Mouse (Mus musculus) erythroblast, embryonic 14.5 days (primary cell): ENCODE results near the gene Olfr1198. TPM values are rescaled to one million over a fixed set of nuclear protein-coding genes. Genes with fewer than 3 reads are reported as not detected.

Experiments
- H3K27me3 ChIP-seq: 2 replicates; pipeline ENCODE4 v1.6.1; 2012; ENCODE audit warnings: inconsistent platforms; ENCODE audit not compliant: control insufficient read depth
- H3K36me3 ChIP-seq: 2 replicates; pipeline ENCODE4 v1.6.1; 2012; ENCODE audit warnings: mild to moderate bottlenecking, inconsistent platforms; ENCODE audit not compliant: control insufficient read depth
- H3K4me1 ChIP-seq: 2 replicates; pipeline ENCODE4 v1.6.1; 2012; ENCODE audit warnings: inconsistent platforms; ENCODE audit not compliant: control insufficient read depth
- H3K4me3 ChIP-seq: replicated peaks from 2 replicates; pipeline ENCODE3; 2012; ENCODE audit warnings: moderate library complexity, mild to moderate bottlenecking, inconsistent platforms
- H3K9me3 ChIP-seq: 2 replicates; pipeline ENCODE4 v1.6.1; 2012; ENCODE audit warnings: low read length, inconsistent platforms, mixed read lengths; ENCODE audit not compliant: control insufficient read depth
- GATA1 ChIP-seq: IDR thresholded peaks from 2 replicates; pipeline ENCODE4 v1.6.1; 2012; ENCODE audit warnings: low read length, inconsistent platforms, mixed read lengths
- TAL1 ChIP-seq: IDR thresholded peaks from 3 replicates; pipeline ENCODE4 v1.6.1; 2012; ENCODE audit warnings: low read length, inconsistent platforms, mixed read lengths
- polyA plus RNA-seq: library from polyadenylated mRNA; stranded (reverse); fragments of >175 nt; gene quantifications from 2 replicates; pipeline ENCODE4 v1.2.3, GENCODE M21; 2012

Gene Olfr1198
- polyA plus RNA-seq, result not detected in 2 replicates

DNA sequence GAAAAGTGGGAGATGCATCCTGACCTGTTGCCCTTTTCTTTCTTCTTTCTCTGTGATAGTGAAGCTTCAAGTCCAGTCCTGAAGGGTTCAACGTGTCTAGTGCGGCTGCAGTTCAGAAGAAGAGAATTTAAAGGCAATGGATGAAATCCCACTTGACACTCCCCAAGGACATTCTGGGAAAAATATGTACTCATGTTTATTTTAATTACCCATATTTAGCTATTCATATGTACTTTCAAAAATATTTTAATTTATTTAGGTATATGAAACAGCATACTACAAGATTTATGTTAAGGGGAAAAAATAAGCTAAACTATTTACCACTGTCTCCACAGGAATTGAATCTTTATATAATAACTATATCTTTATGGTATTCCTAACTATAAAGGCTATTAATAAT is at the start of gene Olfr1198:
TSS of gene Olfr1198 (minus strand) at position 101 of the 400 bp plus-strand sequence.
- TF ChIP-seq GATA1 (no peak), TAL1 (no peak)
- Histone ChIP-seq H3K36me3 (no peaks in the 10 kb centered on the region), H3K9me3 (no peaks in the 10 kb centered on the region), H3K4me1 (no peaks in the 10 kb centered on the region), H3K4me3 (no peak within 1 kb of the TSS), H3K27me3 (no peaks in the 10 kb centered on the region)

DNA sequence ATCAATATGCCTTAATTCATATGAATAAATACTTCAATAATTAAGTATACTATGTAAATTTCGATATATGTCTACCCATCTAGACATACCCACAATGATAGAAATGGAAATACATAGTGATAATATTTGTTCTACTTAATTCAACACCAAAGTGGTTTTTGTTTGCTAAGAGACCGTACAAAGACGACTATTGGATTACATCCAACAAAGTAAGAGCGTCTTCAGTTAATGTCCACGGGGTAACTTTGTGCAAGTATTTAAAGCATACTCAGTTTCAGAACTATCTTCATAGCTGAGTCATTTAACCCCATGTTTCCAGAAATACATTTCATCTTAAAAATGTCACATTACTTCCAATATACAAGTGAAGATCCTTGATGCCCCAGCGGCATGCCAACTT is 41.6 kb upstream of the Olfr1198 start, which contains the start of gene Olfr1201:
TSS of gene Olfr1201 (plus strand) at position 301 of the 400 bp plus-strand sequence.
- Histone ChIP-seq H3K36me3 (no peaks in the 10 kb centered on the region), H3K9me3 (no peaks in the 10 kb centered on the region; the same call in 1 of the 2 replicates), H3K4me3 (no peak within 1 kb of the TSS), H3K4me1 (no peaks in the 10 kb centered on the region), H3K27me3 (no peaks in the 10 kb centered on the region)
- TF ChIP-seq GATA1 (no peak), TAL1 (no peak)

DNA sequence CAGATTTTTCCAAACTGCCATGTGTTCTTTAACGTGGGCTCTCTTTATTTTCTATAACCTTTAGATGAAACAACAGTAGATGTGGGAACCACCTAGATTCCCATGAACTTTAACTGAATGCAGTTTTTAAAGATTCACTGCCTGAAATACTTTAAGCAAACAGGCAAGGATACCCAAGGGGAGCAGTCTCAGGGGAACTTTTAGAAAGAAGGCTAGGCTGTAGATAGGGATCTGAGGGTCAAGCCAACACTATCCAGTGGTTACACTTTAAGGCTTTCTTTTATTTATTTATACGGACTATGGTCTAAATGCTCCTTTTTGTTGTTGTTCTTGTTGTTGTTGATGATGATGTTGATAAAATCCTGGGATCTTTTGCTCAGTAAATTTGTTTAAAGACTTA is 19.2 kb upstream of the Olfr1198 start, which contains the start of gene Olfr1200:
TSS of gene Olfr1200 (minus strand) at position 101 of the 400 bp plus-strand sequence.
- TF ChIP-seq TAL1 (no peak), GATA1 (no peak)
- H3K4me1 ChIP-seq, result no peaks in the 10 kb centered on the region
- H3K4me3 ChIP-seq, result no peak within 1 kb of the TSS
- H3K27me3 ChIP-seq, result no peaks in the 10 kb centered on the region
- H3K36me3 ChIP-seq, result no peaks in the 10 kb centered on the region
- no peaks in the 10 kb centered on the region; the same call in 1 of the 2 replicates for H3K9me3 ChIP-seq

DNA sequence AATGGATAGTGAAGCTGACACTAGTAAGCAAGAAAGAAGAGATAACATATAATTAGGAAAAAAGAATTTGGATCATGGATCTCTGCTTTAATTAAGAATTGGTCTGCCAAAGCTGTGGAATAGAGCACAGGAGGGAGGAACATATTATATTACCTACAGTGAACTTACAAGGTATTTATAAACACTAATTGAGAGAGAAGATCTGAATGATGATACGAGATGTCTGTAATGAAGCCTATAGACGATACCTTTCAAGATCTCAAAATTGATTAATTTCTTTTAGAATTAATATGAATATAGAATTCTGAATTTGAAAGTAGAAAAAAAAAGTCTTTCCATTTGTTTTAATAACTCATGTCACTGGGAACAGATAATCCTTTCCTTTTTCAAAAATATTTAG is 9.2 kb upstream of the Olfr1198 start, which contains the start of gene Olfr1199:
TSS of gene Olfr1199 (minus strand) at position 101 of the 400 bp plus-strand sequence.
- H3K27me3 ChIP-seq, result no peaks in the 10 kb centered on the region
- no peak within 1 kb of the TSS for H3K4me3 ChIP-seq
- H3K9me3 ChIP-seq, result peaks cover 5% of the 10 kb centered on the region
- H3K4me1 ChIP-seq, result no peaks in the 10 kb centered on the region
- no peaks in the 10 kb centered on the region for H3K36me3 ChIP-seq
- TF ChIP-seq TAL1 (no peak), GATA1 (no peak)

DNA sequence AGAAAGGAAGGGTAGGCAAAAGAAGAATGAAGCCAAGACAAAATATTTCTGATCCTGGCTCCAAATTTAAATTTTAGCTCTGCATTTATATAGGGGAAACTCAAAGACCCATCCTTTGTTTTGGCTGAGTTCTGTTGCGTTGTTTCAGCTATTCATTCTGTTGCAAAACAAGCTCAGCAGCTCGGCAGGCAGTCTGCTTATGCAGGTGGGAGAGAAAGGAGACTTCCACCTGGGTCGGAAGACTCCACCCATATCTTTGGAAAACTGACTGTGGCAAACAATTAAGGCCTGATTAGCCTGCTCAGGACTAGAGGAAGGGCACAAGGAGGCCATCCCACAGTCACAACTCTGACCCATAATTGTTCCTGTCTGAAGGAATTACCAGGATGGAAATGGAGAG is 7.8 kb downstream of the Olfr1198 start:
- TF ChIP-seq GATA1, result no peak
- H3K4me3 ChIP-seq, result no peak overlapping the region
- no peaks in the 10 kb centered on the region for H3K27me3 ChIP-seq
- H3K36me3 ChIP-seq, result no peaks in the 10 kb centered on the region
- no peaks in the 10 kb centered on the region for H3K4me1 ChIP-seq
- no peaks in the 10 kb centered on the region; the same call in 1 of the 2 replicates for H3K9me3 ChIP-seq

DNA sequence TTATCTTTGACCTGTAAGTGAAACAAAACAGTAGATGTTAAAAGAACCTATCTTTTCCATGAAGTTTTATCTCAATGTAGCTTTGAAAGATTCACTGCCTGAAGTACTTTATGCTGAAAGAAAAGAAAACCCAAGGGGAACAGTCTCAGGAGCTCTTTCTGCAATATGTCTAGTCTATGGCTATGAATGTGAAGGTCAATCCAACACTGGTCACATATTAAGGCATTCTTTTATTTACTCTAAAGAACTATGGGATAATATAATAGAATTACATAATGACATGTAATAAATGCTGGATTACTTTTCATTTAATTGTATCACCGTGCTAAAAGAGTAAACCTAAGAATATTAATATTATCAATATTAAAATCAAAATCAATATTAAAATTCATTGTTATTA is 18.9 kb downstream of the Olfr1198 start, which contains the start of gene Olfr1197:
TSS of gene Olfr1197 (minus strand) at position 101 of the 400 bp plus-strand sequence.
- no peak for TF ChIP-seq TAL1
- no peak for TF ChIP-seq GATA1
- no peaks in the 10 kb centered on the region for H3K27me3 ChIP-seq
- no peaks in the 10 kb centered on the region for H3K36me3 ChIP-seq
- no peak within 1 kb of the TSS for H3K4me3 ChIP-seq
- H3K4me1 ChIP-seq, result no peaks in the 10 kb centered on the region
- no peaks in the 10 kb centered on the region for H3K9me3 ChIP-seq

DNA sequence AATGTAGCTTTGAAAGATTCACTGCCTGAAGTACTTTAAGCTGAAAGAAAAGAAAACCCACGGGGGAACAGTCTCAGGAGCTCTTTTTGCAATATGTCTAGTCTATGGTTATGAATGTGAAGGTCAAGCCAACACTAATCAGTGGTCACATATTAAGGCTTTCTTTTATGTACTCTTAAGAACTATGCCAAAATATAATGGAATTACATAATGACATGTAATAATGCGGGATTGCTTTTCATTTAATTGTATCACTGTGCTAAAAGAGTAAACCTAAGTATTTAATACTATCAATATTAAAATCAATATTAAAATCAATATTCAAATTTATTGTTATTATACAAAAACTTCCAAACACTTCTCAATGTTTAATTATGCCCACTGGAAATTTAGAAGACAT is 46.7 kb downstream of the Olfr1198 start, which contains the start of gene Olfr1196:
TSS of gene Olfr1196 (minus strand) at position 101 of the 400 bp plus-strand sequence.
- Histone ChIP-seq H3K4me1 (no peaks in the 10 kb centered on the region), H3K4me3 (no peak within 1 kb of the TSS), H3K9me3 (no peaks in the 10 kb centered on the region), H3K36me3 (no peaks in the 10 kb centered on the region), H3K27me3 (no peaks in the 10 kb centered on the region)
- TF ChIP-seq TAL1, result no peak
- no peak for TF ChIP-seq GATA1

Other genes starting within 250 kb of the Olfr1198 start
- gene Olfr1186, start 232.8 kb downstream of the Olfr1198 start, polyA plus RNA-seq, result not detected in 2 replicates
- gene Olfr1188, start 194.4 kb downstream of the Olfr1198 start, polyA plus RNA-seq, result not detected in 2 replicates
- not detected in 2 replicates for gene Olfr1189, start 164.9 kb downstream of the Olfr1198 start, polyA plus RNA-seq
- 0.01 TPM in 1 of 2 replicates, not detected in the other for gene Olfr1191-ps1, start 110.8 kb downstream of the Olfr1198 start, polyA plus RNA-seq
- not detected in 2 replicates for gene Olfr1192-ps1, start 102.9 kb downstream of the Olfr1198 start, polyA plus RNA-seq
- gene Olfr1193, start 75.7 kb downstream of the Olfr1198 start, polyA plus RNA-seq, result not detected in 2 replicates
- gene Olfr1195, start 62.2 kb downstream of the Olfr1198 start, polyA plus RNA-seq, result not detected in 2 replicates
- gene Olfr1196, start 46.8 kb downstream of the Olfr1198 start, polyA plus RNA-seq, result not detected in 2 replicates
- not detected in 2 replicates for gene Olfr1197, start 19.0 kb downstream of the Olfr1198 start, polyA plus RNA-seq
- gene Olfr1199, start 9.1 kb upstream of the Olfr1198 start, polyA plus RNA-seq, result not detected in 2 replicates
- not detected in 2 replicates for gene Olfr1200, start 19.1 kb upstream of the Olfr1198 start, polyA plus RNA-seq
- not detected in 2 replicates for gene Olfr1201, start 41.7 kb upstream of the Olfr1198 start, polyA plus RNA-seq
- not detected in 2 replicates for gene Olfr1202, start 63.1 kb upstream of the Olfr1198 start, polyA plus RNA-seq
- not detected in 2 replicates for gene Olfr1205, start 78.4 kb upstream of the Olfr1198 start, polyA plus RNA-seq
- not detected in 2 replicates for gene Olfr1204, start 97.9 kb upstream of the Olfr1198 start, polyA plus RNA-seq
- gene Olfr1206, start 111.9 kb upstream of the Olfr1198 start, polyA plus RNA-seq, result not detected in 2 replicates
- not detected in 2 replicates for gene Olfr1208, start 150.9 kb upstream of the Olfr1198 start, polyA plus RNA-seq
- gene Olfr1209, start 163.8 kb upstream of the Olfr1198 start, polyA plus RNA-seq, result not detected in 2 replicates
- not detected in 2 replicates for gene Olfr1211, start 186.7 kb upstream of the Olfr1198 start, polyA plus RNA-seq
- not detected in 2 replicates for gene Olfr1212, start 202.6 kb upstream of the Olfr1198 start, polyA plus RNA-seq
- not detected in 2 replicates for gene Gm13762, start 228.9 kb upstream of the Olfr1198 start, polyA plus RNA-seq
- not detected in 2 replicates for gene Olfr1214, start 241.3 kb upstream of the Olfr1198 start, polyA plus RNA-seq